Mouse (Mus musculus): ENCODE data around the gene Cept1. TPM values are rescaled to one million over a fixed set of nuclear protein-coding genes. Genes with fewer than 3 reads are reported as not detected.

Gene Cept1
- total RNA-seq (2023; ENCODE audit: inconsistent age), result 63.2 to 70.6 TPM (median 67.0 TPM) in 4 replicates

DNA sequence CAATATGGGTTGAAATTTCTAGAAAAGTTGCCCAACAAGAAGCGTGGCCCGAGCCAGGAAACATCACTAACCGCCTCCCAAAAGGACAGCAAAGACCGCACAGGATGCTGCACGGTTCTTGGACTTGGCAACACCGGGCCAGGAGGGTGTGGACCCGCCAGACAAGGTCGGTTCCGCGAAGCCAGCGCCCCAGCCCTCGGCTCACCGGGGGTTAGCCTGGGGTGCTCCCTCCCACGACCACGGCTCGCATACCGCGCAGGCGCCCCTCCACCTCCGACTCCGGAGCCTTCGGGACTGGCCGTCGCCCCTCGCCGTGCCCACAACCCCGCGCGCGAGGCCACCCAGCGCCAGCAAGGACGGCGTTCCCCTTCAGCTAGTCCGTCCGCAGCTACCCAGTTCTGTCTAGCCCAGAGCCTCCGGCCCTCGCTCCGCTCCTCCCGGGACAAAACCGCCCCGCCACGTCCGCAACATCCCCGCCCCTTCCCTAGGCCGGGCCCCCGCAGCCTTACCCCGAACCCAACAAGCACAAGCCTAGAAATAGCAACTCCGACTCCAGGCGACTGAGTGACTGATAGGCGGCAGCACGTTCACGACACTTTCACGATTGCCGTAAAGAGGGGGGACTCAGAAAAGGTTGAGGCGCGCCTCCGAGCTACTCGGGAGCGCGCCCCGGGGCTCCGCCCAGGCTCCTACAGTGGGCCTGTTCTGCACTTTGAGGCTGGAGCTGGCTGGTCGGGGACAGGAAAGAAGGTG is at the start of gene Cept1, which contains the start of gene Dram2:
Cept1 (minus strand) TSS at position 632 of the 753 bp plus-strand sequence.
Dram2 (plus strand) TSS at position 628 of the 753 bp plus-strand sequence.

DNA sequence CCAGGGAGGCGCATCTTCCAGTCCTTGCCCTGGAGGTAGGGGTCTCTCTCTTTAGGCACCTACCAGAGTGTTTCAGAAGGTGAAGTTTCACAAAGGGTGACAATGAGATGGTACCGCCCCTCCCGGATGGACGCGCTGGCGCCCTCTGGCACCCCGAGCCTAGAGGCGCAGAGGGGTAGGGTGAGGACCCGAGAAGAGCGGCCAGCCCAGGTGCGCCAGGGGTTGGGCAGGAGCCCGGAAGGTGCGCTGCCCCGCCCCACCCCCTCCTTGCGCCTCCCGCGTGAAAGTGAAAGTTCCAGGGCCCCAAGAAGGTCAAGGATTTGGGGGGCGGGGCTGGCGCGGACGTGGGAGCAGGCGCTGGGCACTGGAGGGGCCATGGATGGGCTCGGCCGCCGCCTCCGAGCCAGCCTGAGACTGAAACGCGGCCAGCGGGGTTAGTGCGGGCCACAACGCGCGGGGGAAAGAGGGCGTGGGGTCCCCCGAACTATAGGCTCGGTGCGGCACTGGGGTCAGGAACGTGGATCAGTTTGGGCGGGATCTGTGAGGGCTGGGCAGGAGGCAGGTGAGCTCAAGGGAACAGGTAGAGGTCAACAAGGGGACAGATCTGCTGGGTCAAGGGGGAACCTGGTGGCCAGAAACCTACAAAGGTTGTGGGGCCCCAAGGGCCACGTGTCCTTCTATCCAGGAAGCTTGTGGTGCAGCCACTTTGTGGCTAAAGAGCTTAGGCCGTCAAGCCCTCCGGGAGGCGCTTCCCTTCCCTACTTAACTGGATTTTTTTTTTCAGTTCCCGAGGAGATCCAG is 65.1 kb downstream of the Cept1 start, which contains the start of gene Dennd2d:
Dennd2d (plus strand) TSS at position 125 of the 801 bp plus-strand sequence.

Other genes starting within 250 kb of the Cept1 start
- gene Chil6, start 141.6 kb downstream of the Cept1 start, total RNA-seq (2023; ENCODE audit: inconsistent age), result 1.1 to 1.5 TPM (median 1.3 TPM) in 4 replicates
- gene Dennd2d, start 65.4 kb downstream of the Cept1 start, total RNA-seq (2023; ENCODE audit: inconsistent age), result 66.8 to 76.8 TPM (median 75.2 TPM) in 4 replicates
- 71.6 to 78.0 TPM (median 74.2 TPM) in 4 replicates for gene Dram2, start within 50 bp of the Cept1 start, total RNA-seq (2023; ENCODE audit: inconsistent age)
- gene Lrif1, start 137.2 kb upstream of the Cept1 start, total RNA-seq (2023; ENCODE audit: inconsistent age), result 55.0 to 62.4 TPM (median 61.6 TPM) in 4 replicates
- gene Cd53, start 242.3 kb upstream of the Cept1 start, total RNA-seq (2023; ENCODE audit: inconsistent age), result 527 to 560 TPM (median 553 TPM) in 4 replicates

Measured in B cell, adult (primary cell).